Mouse (Mus musculus): ENCODE measurements around the gene Sfxn3. TPM values are rescaled to one million over a fixed set of nuclear protein-coding genes. Genes with fewer than 3 reads are reported as not detected.
A peak's percentile ranks its signal among the peaks of the same experiment; 100 is the strongest.

Gene Sfxn3
- total RNA-seq, 2 experiments from 2014 or later: 5.3 to 10.5 TPM

DNA sequence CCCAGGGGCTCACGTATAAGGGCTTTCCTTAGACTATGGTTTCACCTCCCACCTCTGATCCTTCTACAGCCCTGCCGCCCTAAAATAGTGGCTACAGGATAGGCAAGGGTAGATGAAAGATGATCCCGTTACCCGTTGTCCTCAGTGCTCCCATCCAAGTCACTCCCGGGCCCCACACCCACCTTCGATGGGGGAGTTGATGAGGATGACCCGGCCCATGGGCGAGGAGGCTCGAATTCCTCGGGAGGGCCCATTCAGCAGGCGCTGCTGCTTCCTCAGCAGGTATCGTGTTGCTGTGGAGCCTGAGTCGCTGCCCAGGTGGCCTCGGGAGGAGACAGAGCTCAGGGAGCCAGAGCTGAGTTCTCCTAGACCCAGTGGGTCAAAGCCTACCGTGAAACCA, 2.1 kb upstream of the Sfxn3 start:
- no peak for ATAC-seq (replicated peaks; ENCODE audit: poor library complexity, severe bottlenecking)

DNA sequence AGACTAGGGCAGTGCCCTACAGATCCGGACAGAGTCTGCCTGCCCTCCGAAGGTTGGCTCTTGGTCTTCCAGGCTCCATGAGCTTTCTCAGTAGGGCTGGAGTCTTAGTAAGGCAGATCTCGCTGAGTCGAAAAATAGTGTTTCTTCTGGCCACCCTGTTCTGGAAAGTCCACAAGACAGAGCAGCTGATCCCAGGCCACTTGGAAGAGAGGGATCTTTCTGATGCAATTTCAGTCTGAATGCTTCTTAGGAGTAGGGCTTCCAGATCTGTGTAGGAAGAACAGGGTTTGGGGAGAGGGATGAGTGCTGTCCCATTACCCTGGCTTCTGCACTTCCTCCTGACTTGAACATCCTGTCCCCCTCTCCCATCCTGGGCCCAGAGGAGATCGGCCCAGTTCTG, 1.7 kb upstream of the Sfxn3 start, which contains the start of gene Pdzd7:
Pdzd7 (minus strand) TSS at position 67 of the 400 bp plus-strand sequence.
- ATAC-seq (replicated peaks; ENCODE audit: poor library complexity, severe bottlenecking): no peak

DNA sequence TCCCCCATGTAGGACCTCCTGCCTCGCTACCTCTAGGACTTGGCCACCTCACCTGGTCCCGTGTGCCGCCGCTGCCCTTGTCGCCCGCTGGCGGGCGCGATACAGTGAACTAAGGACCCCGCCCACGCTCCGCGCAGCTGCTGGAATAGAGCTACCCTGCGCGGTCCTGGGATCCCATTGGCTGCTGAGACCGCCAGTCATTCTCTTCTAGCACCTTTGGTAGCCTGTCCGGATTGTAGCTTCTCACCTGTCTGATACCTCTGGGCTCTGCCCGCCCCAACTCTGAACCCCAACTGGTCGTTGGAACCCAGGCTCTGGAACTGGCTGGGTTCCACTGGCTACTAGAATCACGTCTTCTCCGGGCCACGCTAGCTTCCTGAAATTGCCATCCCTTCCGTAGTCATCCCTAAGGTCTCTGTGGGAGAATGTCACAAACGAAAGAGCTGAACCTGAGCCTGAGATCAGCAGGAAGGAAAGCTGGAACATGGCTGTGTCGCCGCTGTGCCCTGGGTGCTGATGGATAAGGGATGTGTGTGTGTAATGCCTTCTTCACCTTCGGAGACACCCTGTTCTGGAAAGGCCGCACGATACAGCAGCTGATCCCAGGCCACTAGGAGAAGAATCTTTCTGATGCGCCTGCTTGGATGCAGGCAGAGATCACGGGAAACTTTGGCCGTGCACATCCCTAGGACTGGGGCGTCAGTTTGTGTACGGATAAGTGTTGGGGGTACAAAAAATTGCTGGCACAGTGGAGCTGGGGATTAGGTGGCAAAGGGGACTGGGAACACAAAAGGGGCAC, 581 bp upstream of the Sfxn3 start:
- no peak for ATAC-seq (replicated peaks; ENCODE audit: poor library complexity, severe bottlenecking)

DNA sequence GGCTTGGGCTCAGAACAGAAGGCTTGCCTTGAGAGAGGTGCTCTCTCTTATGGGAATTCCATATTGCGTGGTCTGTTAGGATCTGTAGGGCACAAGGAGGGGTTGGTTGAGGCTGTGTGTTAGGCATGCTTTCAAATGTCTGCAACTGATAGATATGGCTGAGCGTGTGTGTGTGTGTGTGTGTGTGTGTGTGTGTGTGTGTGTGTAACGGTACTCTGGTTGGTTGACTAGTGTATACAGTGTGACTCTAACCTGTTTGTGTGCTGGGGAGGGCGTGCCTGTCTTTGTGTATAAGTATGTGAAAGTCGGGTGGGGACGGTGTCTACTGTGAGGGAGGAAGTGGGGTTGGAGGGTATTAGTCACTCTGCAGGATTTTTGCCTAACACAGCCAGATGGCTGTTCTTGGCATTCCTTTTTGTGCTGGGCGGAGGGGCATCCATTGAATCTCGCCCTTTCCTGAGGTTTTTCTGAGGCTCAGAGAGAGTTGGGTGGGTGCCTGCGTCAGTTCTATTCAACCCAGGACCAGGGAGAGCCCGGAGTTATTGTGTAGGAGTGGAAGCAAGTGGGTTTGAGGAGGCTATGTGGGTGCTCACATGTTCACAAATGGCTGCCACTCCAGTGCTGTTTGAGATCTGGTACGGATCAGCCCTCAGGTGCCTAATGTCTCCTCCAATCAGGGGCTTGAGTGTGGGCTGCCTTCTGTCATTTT, 786 bp downstream of the Sfxn3 start:
- peak; percentile 71 for ATAC-seq (replicated peaks; ENCODE audit: poor library complexity, severe bottlenecking)

DNA sequence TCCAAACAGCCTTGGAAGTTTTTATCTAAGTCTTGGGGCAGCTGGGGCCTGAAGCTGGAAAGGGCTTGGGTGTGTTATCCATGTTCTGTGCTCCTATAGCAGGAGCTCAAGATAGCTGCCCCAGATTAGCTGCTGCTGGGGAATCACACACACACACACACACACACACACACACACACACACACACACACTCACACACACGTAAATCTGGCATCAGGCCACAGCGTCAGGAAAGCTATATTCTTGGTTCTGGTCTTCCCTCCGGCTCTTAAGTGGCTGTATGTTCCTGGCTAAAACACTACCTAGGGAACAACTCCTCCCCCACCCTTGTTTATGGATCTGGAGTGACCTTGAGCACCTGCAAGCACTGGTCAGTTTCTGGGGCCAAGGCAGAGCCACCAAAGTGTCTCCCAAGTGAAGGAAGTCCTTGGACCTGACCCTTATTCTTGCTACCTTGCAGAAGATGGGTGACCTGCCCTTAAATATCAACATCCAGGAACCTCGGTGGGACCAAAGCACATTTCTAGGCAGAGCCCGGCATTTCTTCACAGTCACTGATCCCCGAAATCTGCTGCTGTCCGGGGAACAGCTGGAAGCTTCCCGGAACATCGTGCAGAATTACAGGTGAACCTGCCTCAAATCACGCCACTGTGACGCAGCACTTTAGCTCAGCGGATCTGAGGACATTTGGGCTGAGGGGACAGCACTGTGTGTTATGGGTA, 1.5 kb downstream of the Sfxn3 start:
- ATAC-seq (replicated peaks; ENCODE audit: poor library complexity, severe bottlenecking): no peak

DNA sequence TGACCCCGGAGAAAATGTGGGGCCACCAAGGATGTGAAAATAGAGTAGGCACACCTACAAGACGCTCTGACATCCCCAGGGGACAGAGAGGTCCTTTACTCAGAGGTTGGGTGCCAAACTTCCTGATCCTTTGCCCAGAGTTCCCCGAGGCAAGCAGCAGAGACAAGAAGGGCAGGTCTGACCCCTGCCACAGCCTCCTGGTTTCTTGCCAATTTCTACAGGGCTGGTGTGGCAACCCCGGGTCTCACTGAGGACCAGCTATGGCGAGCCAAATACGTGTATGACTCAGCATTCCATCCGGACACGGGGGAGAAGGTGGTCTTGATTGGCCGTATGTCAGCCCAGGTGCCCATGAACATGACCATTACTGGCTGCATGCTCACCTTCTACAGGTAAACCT, 2.2 kb downstream of the Sfxn3 start:
- ATAC-seq (replicated peaks; ENCODE audit: poor library complexity, severe bottlenecking): no peak

DNA sequence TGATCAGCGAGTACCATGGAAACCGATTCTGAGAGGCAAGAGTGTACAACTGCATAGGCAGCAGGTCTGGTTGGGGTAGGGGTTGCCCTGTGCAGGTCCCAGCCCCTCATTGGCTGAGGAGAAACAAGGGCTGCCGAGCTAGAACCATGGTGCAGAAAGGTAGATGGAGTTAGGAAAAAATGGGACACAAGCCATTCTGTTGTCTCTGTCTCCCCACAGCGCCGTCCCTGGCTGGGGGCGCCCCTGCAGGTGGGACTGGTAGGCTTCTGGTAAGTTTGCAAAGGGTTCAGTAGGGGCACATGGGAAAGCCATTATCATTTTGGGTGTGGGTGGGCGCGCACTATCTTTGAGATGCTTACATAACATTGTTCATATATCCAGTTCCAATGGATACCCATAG, 6.1 kb downstream of the Sfxn3 start:
- ATAC-seq (replicated peaks; ENCODE audit: poor library complexity, severe bottlenecking): no peak

DNA sequence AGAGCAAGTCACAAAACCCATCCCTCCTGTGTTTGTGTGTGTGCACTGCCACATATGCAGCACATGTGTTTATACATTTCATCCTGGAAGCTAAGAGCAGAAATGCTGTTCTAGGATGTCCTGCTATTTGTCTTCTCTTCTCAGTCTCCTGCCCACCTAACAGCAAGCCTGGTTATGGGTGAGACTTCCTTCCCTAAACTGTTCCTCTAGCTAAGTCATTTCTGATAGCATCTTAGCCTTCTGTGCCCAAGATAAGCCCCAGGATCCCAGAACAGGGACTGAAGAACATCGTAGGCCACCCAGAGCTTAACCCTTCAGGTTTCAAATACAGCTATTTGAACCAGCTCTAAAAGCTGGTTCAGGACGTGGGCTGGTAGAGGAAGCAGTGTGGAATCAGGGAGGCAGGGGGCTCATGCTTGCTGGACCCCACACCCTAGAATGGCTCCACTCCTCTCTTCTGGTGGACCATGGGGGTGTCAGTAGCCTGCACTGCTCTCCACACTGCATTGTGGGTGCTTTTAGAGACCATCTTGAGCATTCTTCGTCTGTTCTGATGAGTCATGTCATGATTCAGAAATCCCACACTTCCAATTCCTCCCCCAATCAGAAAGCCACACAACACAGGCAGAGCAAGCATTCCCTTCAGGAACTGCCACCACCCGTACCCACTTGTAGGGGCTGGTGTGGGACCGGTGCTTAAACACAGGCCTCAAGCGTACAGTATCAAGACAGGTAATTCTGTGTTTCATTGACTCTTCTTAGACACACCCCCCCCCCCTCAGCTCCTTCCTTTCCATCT, 7.8 kb downstream of the Sfxn3 start:
- no peak for ATAC-seq (replicated peaks; ENCODE audit: poor library complexity, severe bottlenecking)

DNA sequence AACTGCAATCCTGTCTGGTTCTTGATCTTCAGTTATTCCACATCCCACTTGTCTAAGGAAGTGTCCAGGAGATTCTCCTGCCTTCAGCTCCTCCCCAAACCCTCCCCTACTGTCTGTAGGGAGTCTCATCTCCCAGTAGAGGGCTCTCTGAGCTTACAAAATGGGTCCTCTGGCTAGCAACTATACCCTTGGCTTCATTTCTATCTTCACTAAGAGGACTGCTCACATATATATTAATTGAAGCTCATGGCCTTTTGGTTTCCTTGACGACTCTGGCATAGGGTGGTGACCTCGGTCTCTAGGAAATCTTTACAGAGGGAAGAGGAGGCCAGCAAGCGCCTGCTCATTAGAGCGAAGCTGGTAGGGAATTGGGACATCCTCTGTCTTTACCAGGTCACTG, 9.1 kb downstream of the Sfxn3 start:
- peak; percentile 27; the same call in 1 of the 2 replicates for ATAC-seq (replicated peaks; ENCODE audit: poor library complexity, severe bottlenecking)

DNA sequence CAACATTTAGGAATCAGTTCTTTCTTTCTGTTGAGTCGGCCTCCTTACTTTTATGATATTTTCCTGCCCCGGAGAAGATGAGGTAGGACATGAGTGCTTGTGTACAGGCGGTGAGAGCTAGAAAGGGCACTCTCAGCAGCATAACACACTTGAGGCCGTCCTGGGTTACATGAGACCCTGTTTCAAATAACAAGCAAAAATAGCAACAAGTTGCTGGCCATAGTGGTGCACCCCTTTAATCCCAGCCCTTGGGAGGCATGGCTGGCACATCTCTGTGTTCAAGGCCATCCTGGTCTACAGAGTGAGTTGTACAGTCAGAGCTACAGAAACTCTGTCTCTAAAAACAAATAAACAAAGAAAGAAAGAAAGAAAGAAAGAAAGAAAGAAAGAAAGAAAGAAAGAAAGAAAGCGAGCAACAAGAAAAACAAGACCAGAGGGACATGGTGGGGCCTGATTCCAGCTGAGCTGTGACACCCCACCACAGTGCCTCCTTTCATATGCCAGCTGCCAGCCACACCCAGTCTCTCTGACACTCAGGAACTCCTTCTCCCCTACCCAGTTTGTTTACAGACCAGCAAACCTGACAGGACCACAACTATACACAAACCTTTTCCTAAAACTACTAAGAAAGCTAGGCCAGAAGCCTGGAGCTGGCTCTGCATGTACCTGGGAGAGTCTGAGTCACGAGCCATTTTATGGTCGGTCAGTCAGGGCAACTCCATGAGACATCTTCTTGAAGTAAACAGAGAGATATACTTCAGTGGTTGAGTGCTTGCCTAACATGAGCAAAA, 9.8 kb downstream of the Sfxn3 start:
- no peak for ATAC-seq (replicated peaks; ENCODE audit: poor library complexity, severe bottlenecking)

DNA sequence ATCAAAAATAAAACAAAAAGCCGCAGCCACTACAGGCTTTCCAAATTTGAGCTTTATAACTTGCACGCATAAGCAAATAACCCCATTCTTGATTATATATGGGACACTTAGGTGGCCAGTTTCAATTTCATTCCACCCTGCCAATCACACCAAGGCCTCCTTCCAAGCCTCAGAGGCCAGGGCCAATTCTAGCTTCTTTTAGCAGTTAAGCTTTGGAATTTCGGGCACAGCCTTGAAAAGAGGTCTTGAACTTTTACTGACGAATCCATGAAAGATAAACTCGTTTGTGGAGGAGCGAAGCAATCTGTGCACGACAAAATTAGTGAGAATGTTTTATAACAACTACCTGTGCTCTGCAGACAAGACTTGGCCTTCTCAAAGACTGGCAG, 10.4 kb downstream of the Sfxn3 start:
- no peak for ATAC-seq (replicated peaks; ENCODE audit: poor library complexity, severe bottlenecking)

DNA sequence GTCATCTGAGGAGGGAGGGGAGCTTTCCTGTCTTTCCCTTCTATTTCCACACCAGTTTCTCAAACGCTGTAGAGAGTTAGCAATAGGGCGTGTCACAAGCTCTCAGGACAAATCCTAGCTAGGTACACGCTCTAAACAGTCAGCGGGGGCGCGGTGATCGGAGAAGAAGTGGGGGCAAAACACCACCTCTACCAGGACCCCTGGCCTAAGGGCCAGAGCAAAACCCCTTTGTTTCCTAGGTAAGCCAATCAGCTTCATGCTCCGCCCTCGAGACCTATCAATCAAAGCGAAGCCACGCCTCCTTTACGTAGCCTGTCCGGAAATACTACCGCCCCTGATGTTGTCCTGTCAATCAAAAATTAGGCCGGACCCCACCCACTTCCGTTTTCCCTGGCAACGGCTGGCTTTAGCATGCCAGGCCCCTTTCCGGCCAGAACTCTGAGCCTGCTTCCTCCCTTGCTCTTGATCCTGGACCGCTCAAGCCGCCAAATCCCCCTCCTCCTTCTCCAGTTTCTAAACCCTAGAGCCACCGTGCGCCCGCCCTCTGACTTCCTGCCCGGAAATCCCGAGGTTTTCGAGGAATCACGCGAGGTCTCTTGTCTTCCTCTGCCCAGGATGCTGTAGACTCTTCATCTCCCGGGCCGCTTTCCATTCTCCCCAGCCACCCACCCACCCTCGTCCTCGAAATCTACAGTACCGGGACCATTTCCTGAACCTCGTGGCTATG, 11.0 kb downstream of the Sfxn3 start:
- peak; percentile 88 for ATAC-seq (replicated peaks; ENCODE audit: poor library complexity, severe bottlenecking)

DNA sequence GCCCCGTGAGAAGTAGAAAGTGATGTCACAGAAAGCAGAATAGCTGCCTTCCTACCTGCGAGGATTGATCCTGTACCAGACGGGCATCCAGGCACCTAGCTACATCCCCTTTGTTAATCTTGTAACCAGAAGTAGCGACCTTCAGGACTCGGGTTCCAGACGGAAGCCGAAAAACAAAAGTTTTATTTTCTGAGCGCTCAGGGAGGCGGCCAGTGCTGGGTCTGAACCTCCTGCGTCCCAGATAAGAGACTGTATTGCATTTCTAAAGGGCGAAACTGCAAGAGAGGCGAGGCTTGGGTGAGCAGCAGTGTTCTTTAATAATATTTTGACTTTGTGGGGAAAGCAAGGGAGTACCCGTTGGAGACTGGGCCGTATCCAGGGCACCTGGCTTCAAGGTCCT, 11.5 kb downstream of the Sfxn3 start:
- ATAC-seq (replicated peaks; ENCODE audit: poor library complexity, severe bottlenecking): no peak

DNA sequence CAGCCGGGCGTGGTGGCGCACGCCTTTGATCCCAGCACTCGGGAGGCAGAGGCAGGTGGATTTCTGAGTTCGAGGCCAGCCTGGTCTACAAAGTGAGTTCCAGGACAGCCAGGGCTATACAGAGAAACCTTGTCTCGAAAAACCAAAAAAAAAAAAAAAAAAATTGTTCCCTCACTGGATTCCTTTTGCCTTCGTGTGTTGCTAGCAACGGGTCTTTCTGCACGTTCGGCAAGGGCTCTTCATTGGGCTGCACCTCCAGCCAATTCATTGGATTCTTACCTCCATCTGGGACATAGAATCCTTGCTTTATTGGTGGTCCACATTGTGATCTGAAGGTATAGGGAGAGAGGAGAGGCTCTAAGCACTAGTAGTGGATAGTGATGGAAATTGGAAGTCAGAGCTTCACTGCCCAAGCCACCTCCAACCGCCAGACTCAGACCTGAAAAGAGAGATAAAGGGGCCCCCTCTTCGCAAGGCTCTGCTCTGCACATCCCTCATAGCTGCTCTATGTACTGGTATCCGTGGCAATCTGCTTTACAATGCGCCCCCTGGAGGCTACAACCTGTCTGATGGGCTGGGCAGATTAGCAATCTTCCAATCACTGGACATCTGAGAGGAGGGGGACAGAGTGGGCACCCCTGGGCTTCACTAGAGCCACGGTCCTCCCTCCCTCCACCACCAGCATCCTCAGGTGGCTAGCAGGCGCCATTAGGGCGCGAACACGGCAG, 16.4 kb downstream of the Sfxn3 start:
- ATAC-seq (replicated peaks; ENCODE audit: poor library complexity, severe bottlenecking): peak; percentile 77

DNA sequence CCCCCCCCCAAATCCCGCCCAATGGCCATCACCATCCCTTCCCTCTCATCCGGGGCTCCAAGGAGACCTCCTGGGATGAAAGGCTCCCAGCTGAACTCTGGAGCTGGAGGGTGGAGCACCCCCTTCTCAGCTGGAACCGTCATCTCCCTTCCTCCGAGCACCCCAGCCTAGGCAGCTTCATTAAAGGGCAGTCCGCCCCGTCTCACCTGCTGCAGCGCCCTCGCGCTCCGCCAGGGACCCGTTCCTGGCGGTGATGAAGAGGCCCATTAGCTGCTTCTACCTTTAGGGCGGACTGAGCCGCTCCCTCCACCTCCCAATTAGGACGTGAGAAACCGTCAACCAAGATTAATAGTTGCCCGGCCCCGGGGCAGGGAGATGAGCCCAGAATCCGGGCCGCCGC, 17.9 kb downstream of the Sfxn3 start:
- no peak for ATAC-seq (replicated peaks; ENCODE audit: poor library complexity, severe bottlenecking)

DNA sequence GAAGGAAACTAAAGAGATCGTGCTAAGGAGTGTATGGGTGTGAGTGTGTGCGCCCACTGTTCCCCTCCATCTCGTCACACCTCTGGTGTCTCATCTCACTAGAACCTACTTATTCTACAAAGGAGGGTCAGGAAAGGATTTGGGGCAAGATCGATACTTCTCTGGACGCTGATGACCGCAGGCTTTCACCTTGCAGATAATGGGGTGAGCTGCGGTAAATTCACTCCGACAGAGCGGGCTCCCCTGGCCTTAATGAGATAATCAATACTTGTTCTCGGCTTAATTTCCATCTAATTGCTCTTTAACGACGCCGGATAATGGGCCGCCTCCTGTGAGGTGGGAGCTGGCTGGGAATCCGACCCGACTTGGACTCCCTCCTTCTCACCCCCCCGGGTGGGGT, 19.9 kb downstream of the Sfxn3 start:
- ATAC-seq (replicated peaks; ENCODE audit: poor library complexity, severe bottlenecking): no peak

DNA sequence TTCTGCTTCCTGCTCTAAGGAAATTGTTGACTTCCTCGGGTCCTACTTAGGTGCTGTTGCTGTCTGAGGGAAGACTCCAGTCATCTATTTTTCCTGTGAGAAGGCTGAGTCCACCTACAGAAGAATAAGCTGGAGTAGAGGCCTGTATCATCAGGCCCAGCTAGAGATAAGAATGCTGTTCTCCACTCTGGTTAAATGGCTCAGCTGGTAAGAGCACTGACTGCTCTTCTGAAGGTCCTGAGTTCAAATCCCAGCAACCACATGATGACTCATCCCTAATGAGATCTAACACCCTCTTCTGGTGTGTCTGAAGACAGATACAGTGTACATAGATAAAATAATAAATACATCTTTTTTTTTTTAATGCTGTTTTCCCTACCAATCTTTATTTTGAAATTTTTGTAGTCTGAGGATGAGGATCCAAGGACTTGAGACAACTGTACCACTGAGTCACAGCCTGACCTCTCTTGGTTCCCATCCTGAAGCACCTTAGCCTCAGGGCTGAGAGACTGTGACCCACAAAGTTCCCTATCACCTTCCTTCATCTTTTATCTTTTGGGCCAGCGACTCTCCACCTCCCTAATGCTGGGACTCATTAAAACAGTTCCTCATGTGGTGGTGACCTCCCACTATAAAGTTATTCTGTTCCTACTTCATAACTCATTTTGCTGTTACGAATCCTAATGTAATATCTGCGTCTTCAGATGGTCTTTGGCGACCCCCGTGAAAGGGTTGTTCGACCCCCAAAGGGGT, 20.6 kb downstream of the Sfxn3 start:
- ATAC-seq (replicated peaks; ENCODE audit: poor library complexity, severe bottlenecking): no peak

All from granulocyte monocyte progenitor cell, adult 5-6 weeks (primary cell).